Mouse (Mus musculus): ENCODE measurements around the gene Dab2ip. TPM values are rescaled to one million over a fixed set of nuclear protein-coding genes. Genes with fewer than 3 reads are reported as not detected.

Gene Dab2ip
- total and polyA plus RNA-seq, 3 experiments, result 4.9 to 15.6 (median 7.8) TPM

- in situ Hi-C loops (cut with MboI; ENCODE audit: low pct_ligation_motif_present, low pct_unique_long_range_greater_than_20kb, low sequenced_read_pairs) (loop anchor here (10.0 to 25.0 kb wide), 2 partner anchors 346 to 653 kb away; no protein-coding TSS in a partner anchor), dilution Hi-C loops (cut with MboI; ENCODE audit: extremely low pct_ligation_motif_present, extremely low pct_unique_long_range_greater_than_20kb, low sequenced_read_pairs) (no loop called here)
- Histone ChIP-seq H3K9ac (ENCODE audit: insufficient read depth, low read depth) (no peak overlapping the region), H3K4me1 (ENCODE audit: control insufficient read depth in 1 of 2, insufficient read depth in 2 of 2) (peaks cover 0 to 5% of the 10 kb centered on the region in 2 experiments; a peak in 1 of 4 replicates), H3K4me3 (replicated peaks in 1 of 3; ENCODE audit: low read depth in 2 of 3, low read length in 2 of 3, poor library complexity in 1 of 3) (no peak overlapping the region), H3K27me3 (replicated peaks) (peaks cover 24% of the 10 kb centered on the region), H3K79me2 (replicated peaks; ENCODE audit: control insufficient read depth, extremely low read depth, insufficient read depth, poor library complexity, severe bottlenecking) (no peaks in the 10 kb centered on the region), H3K9me3 (replicated peaks; ENCODE audit: low read length) (no peaks in the 10 kb centered on the region), H3K36me3 (replicated peaks in 1 of 2; ENCODE audit: control insufficient read depth in 1 of 2, insufficient read depth in 1 of 2, low read length in 1 of 2) (no peaks in the 10 kb centered on the region), H3K4me2 (ENCODE audit: insufficient read depth, low read depth, poor library complexity, severe bottlenecking) (no peak overlapping the region), H3K27ac (ENCODE audit: insufficient read depth, low read depth) (no peak overlapping the region)
- TF ChIP-seq RAD21 (IDR thresholded peaks at IDR 0.05; ENCODE audit: low read depth, low read length), result no peak
- TF ChIP-seq POLR2A (IDR thresholded peaks at IDR 0.05; ENCODE audit: low read depth, low read length), result no peak
- TF ChIP-seq JUND (conservative IDR thresholded peaks at IDR 0.05; ENCODE audit: low read depth, low read length), result no peak
- DNase-seq (ENCODE audit: extremely low read depth), result no peak
Observed at GRCm38 (mm10) chr2:35558826-35559550, 922 bp downstream of the Dab2ip start.

GRCm38 (mm10) chr2:35559551-35559835 lies 1.4 kb downstream of the Dab2ip start:
- no peaks in the 10 kb centered on the region for H3K36me3 ChIP-seq (replicated peaks in 1 of 2; ENCODE audit: control insufficient read depth in 1 of 2, insufficient read depth in 1 of 2, low read length in 1 of 2)
- in situ Hi-C loops (cut with MboI; ENCODE audit: low pct_ligation_motif_present, low pct_unique_long_range_greater_than_20kb, low sequenced_read_pairs), result loop anchor here (10.0 to 25.0 kb wide), 2 partner anchors 345 to 653 kb away; no protein-coding TSS in a partner anchor
- H3K4me2 ChIP-seq (ENCODE audit: insufficient read depth, low read depth, poor library complexity, severe bottlenecking), result no peak overlapping the region

GRCm38 (mm10) chr2:35563722-35564121 lies 5.7 kb downstream of the Dab2ip start:
- Histone ChIP-seq H3K4me2 (ENCODE audit: insufficient read depth, low read depth, poor library complexity, severe bottlenecking) (no peak overlapping the region), H3K4me1 (ENCODE audit: control insufficient read depth in 1 of 2, insufficient read depth in 2 of 2) (peaks cover 0 to 5% of the 10 kb centered on the region in 2 experiments; a peak in 2 of 4 replicates), H3K4me3 (replicated peaks in 1 of 3; ENCODE audit: low read depth in 2 of 3, low read length in 2 of 3, poor library complexity in 1 of 3) (no peak overlapping the region), H3K27ac (ENCODE audit: insufficient read depth, low read depth) (no peak overlapping the region), H3K27me3 (replicated peaks) (peaks cover 18% of the 10 kb centered on the region), H3K79me2 (replicated peaks; ENCODE audit: control insufficient read depth, extremely low read depth, insufficient read depth, poor library complexity, severe bottlenecking) (no peaks in the 10 kb centered on the region), H3K9me3 (replicated peaks; ENCODE audit: low read length) (no peaks in the 10 kb centered on the region), H3K9ac (ENCODE audit: insufficient read depth, low read depth) (no peak overlapping the region), H3K36me3 (replicated peaks in 1 of 2; ENCODE audit: control insufficient read depth in 1 of 2, insufficient read depth in 1 of 2, low read length in 1 of 2) (no peaks in the 10 kb centered on the region)
- TF ChIP-seq MYC (IDR thresholded peaks at IDR 0.05; ENCODE audit: low read depth, low read length) (no peak), JUND (conservative IDR thresholded peaks at IDR 0.05; ENCODE audit: low read depth, low read length) (no peak), UBTF (IDR thresholded peaks at IDR 0.05; ENCODE audit: low read depth, low read length) (no peak), MXI1 (IDR thresholded peaks at IDR 0.05; ENCODE audit: low read depth, low read length) (no peak), MEF2A (IDR thresholded peaks at IDR 0.05; ENCODE audit: borderline replicate concordance, low read depth, low read length) (peak; percentile 83; the same call in 1 of the 2 replicates)
- no peak for DNase-seq (ENCODE audit: extremely low read depth)
- in situ Hi-C loops (cut with MboI; ENCODE audit: low pct_ligation_motif_present, low pct_unique_long_range_greater_than_20kb, low sequenced_read_pairs), result loop anchor here (25.0 kb wide), 1 partner anchor 649 kb away; no protein-coding TSS in a partner anchor
- dilution Hi-C loops (cut with MboI; ENCODE audit: extremely low pct_ligation_motif_present, extremely low pct_unique_long_range_greater_than_20kb, low sequenced_read_pairs), result no loop called here

More at GRCm38 (mm10) chr2:35559551-35559835, 1.4 kb downstream of the Dab2ip start:
- TF ChIP-seq RCOR1 (conservative IDR thresholded peaks at IDR 0.05; ENCODE audit: low read depth, low read length), result no peak
- TF ChIP-seq CHD1 (IDR thresholded peaks at IDR 0.05; ENCODE audit: low read depth, low read length), result no peak
- TF ChIP-seq USF1 (IDR thresholded peaks at IDR 0.05; ENCODE audit: low read depth, low read length), result no peak
- no peak for TF ChIP-seq JUND (conservative IDR thresholded peaks at IDR 0.05; ENCODE audit: low read depth, low read length)
- no peak for TF ChIP-seq ZMIZ1 (IDR thresholded peaks at IDR 0.05; ENCODE audit: low read depth, low read length)
- TF ChIP-seq SMC3 (IDR thresholded peaks at IDR 0.05; ENCODE audit: low read depth, low read length), result no peak
- no peak for TF ChIP-seq MEF2A (IDR thresholded peaks at IDR 0.05; ENCODE audit: borderline replicate concordance, low read depth, low read length)
- TF ChIP-seq MXI1 (IDR thresholded peaks at IDR 0.05; ENCODE audit: low read depth, low read length), result no peak
- TF ChIP-seq E2F4 (IDR thresholded peaks at IDR 0.05; ENCODE audit: insufficient replicate concordance, low read depth, low read length), result no peak
- TF ChIP-seq ETS1 (conservative IDR thresholded peaks at IDR 0.05; ENCODE audit: low read depth, low read length), result no peak
- no peak for TF ChIP-seq CTCF (conservative IDR thresholded peaks at IDR 0.05 in 1 of 2, IDR thresholded peaks at IDR 0.05 in 1 of 2; ENCODE audit: low read depth in 2 of 2, low read length in 2 of 2)
- no peak for TF ChIP-seq NRF1 (IDR thresholded peaks at IDR 0.05; ENCODE audit: low read depth, low read length)
- TF ChIP-seq ZC3H11A (IDR thresholded peaks at IDR 0.05; ENCODE audit: low read depth, low read length), result no peak
- Histone ChIP-seq H3K9me3 (replicated peaks; ENCODE audit: low read length) (no peaks in the 10 kb centered on the region), H3K27me3 (replicated peaks) (peaks cover 24% of the 10 kb centered on the region), H3K4me3 (replicated peaks in 1 of 3; ENCODE audit: low read depth in 2 of 3, low read length in 2 of 3, poor library complexity in 1 of 3) (no peak overlapping the region), H3K27ac (ENCODE audit: insufficient read depth, low read depth) (no peak overlapping the region), H3K4me1 (ENCODE audit: control insufficient read depth in 1 of 2, insufficient read depth in 2 of 2) (peaks cover 0 to 5% of the 10 kb centered on the region in 2 experiments; a peak in 2 of 4 replicates), H3K79me2 (replicated peaks; ENCODE audit: control insufficient read depth, extremely low read depth, insufficient read depth, poor library complexity, severe bottlenecking) (no peaks in the 10 kb centered on the region), H3K9ac (ENCODE audit: insufficient read depth, low read depth) (no peak overlapping the region)
- dilution Hi-C loops (cut with MboI; ENCODE audit: extremely low pct_ligation_motif_present, extremely low pct_unique_long_range_greater_than_20kb, low sequenced_read_pairs), result no loop called here
- DNase-seq (ENCODE audit: extremely low read depth), result no peak
